Mouse (Mus musculus) embryo, embryonic 10 days (tissue): ENCODE measurements around the gene Gdpd3.

Experiments
- DNase-seq: peaks from one replicate; pipeline ENCODE4 v3.0.0-alpha.2; 2015; ENCODE audit warnings: low spot score

Gene Gdpd3

DNA sequence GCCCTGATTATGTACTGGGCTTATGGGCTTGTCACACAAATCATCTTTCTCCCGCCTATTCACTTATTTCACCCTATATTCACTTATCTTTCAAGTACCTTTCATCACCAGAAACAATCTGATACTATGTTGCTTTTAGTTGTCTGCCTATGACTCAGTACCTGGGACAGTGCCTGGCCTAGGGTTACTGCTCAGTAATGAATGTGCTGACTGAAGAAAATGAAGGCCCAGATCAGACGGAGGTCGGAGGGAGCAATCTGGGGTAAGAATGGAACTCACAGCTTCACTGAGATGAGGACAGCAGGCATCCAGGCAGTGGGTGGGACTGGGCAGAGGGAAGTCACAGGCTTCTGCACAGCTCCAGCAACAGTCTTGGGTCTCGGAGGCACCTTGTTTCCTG lies 41.3 kb downstream of the Gdpd3 start:
- DNase-seq, result no peak

DNA sequence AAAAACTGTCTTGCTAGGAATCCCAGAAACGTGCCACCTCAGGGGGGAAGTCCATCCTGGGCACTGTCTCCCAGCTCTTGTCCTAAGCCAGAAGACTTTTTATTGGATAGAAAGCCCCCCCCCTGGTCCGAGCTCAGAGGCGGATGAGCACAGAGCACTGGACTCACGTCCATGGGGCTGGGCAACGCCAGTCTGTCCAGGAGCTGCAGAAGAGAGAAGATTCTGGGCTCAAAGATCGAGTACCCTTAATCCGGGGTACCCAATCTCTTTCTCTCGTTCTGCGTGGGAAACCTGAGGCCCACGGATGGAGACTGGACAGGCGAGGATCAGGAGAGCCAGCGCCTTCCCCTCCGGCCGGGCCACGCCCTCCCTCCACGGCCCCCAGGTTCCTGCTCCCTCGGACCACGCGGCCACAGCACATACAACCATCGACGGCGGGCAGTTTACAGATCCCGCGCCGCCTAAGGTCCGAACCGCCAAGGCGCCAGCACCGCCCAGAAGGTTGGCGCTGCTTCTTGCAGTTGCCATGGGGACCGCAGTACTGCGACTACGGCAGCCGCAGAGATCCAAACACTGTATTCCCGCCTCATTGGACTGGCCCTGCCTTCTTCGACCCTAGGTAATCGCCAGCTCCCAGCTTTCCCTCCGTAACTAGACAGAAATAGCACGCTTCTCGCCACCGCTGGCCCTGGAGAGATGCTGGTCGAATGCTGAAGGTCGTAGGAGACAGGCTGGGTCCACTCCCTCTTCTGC lies 42.7 kb downstream of the Gdpd3 start:
- DNase-seq, result peak; percentile 97

DNA sequence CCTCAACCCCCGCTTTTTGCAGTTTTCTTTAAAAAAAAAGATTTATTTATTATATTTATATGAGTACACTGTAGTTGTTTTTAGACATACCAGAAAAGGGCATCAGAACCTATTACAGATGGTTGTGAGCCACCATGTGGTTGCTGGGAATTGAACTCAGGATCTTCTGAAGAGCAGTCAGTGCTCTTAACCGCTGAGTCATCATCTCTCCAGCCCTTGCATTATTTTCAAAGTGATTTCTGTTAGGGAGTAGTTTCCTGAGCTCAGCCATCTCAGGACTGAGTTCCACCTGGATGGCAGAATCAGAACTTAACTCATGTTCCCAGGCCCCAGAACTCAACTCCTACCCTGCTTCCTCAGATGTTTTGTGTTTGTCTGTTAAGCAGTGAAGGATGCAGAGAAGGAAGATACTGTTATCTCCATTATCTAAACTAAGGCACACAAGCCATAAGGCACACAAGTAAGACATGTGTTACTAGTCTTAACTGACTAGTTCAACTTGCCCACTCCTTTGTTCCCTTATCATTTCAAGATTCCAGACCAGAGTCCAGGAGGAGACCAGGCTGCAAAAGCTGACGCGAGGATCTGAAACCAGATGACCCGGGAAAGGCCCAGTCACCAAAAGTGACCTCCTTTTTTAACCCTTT lies 43.7 kb downstream of the Gdpd3 start:
- DNase-seq, result no peak

DNA sequence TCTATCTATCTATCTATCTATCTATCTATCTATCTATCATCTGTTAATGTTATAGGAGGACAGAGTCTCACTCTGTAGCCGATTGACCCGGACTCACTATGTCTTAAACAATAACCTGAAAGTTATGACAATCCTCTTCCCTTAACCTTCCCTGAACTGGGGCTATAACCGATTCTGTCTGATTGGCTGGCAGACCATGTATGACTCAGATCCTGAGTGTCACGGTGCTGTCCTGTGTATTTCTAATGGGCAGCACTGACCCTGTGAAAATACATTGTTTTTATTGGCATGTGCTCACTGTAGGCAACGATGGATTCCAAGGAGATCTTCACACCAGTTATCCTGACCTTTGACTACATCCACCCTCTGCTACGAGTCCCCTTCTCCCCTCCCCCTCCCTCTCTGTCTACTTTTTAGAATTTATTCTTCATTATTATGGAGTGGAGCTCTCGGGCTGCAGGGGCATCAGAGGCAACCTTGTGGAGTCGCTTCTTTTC lies 49.6 kb downstream of the Gdpd3 start:
- no peak for DNase-seq

DNA sequence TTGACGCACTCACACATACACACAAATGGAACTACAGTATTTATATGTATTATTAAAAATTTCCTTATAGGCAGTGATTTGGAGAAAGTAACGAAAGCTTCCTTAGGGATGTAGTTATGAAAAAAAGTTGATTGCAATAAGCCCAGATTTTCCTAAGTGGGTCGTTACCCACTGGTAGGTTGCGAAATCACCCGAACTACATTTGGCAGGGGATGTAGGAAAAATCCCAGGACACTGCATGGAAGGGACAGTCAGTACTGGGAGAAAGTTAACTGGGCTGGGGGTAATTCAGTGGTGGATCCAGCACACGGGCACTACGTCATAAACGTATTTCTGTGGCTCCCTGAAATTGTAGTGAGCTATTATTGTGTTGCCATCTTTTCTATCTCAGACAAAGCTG lies 50.4 kb downstream of the Gdpd3 start:
- DNase-seq, result no peak

DNA sequence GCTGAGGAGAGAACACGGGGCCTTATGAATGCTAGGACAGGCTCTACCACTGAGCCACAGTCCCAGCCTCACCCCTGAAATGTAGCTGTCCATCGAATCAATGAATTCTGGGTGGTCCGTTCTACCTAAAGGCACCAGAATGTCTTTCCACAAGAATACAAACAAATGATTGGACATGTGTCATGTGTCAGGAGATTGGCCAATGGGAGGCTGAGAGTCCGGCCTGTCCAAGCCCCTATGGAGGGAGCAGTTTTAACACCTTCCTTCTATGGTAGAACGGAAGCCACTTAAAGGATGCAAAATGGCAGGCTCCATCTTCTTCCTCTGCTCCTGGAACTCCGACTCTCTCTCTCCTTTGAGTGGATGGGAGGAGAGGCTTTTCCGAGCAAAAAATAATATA lies 51.5 kb downstream of the Gdpd3 start:
- no peak for DNase-seq

DNA sequence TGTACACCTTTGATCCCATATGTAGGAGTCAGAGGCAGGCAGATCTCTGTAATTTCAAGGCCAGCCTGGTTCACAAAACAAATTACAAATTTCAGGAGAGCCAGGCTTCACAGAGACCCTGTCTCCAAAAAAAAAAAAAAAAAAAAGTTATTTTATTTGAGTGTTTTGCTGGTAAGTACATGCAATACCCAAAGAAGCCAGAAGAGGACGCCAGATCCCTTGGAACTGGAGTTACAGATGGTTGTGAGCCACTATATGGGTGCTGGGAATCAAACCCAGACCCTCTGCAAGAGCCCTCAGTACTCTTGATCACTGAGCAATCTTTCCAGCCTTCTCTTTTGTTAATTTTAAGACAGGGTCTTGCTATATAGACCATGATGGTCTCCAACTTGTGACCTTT lies 52.7 kb downstream of the Gdpd3 start:
- no peak for DNase-seq

DNA sequence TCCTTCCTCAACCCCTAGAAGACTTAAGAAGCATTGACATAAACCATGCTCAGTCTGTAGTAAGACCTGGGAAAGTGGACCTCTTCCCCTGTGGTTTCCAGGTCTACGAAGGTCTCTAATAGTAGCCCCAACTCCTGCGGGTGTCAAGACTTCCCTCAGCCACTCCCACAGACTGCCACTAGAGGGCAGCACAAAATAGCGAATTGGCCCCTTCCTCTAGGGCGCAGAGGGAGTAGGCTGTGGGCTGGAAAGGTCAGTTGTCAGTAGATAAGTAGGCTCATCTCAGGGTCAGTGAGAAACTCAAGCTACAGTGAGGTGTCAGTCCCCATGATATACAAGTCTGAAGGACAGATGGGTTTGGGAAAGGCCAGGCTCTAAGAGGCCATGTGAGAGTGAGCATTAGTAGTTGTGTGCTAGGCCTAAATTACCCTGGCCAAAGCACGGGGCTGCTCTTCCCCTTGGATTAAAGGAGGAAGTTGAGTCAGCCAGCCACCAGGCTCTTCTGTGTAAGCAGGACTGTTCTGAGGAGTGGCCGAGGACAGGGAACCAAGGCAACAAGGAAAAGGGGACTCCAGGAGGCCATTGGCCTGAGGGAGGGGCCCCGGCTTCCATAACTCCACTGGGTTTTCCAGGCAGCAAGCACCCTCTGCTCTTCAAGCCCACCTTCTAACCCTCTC lies 55.8 kb downstream of the Gdpd3 start:
- peak; percentile 93 for DNase-seq

DNA sequence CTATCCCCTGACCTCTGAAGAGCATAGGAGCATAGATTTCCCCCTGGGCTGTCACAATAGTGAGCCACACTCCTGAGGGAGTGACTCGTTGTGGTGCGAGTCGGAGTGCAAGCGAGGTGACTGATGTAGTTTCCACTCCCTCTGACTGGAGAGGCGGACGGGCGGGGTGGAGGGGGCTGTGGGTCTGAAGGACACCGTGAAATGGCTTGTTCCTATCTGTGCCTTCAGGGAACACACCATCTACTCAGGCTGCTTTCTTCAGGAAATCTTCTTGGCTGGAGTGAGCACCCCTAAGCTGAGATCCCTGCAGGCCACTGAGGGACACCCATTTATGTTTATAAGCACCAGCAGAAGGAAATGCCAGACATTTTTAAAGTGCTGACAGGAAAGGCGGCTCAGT lies 56.6 kb downstream of the Gdpd3 start:
- DNase-seq, result no peak

DNA sequence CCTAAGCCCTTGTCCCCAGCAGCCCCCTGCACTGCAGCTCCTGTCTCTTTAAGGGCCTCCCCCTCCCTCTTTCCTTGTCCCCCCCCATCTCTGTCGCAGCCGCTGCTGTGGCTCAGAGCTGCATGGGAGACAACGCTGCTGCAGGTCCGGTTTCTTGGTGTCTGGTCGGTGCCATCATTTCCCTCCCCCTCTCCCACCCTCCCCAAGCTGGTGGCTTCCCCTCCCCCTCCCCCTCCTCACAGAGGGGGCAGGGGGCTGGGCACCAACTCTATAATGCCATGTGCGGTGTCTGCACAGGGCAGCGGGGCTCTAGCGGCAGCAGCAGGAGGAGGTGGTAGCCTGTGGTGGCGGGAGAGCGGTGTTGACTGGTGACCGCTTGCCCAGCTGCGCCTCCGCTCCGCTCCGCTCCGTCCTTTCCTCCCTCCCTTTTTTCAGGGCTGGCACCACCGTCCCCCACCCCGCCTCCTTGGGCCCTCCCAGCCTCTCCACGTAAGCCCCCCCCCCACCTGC lies 57.1 kb downstream of the Gdpd3 start:
- DNase-seq, result peak; percentile 33

DNA sequence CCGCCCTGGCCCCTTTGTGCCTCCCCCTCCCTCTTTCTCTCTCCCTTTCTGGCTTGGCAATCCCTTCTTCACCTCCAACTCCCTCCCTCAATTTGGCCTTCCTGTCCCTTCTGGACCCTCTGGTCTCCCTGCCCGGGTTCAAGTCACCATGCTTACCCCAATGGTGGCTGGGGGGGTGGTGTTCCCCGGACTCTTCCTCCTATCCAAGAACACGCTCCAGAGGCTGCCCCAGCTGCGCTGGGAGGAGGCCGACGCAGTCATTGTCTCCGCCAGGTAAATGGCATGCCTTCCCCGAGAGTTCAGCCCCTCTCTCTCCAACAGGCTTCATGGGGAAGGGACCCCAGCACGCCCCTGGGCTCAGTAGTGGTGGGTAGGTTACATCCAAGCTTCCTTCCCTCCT lies 57.8 kb downstream of the Gdpd3 start:
- no peak for DNase-seq
